Mouse (Mus musculus) stomach, postnatal 0 days (tissue): ENCODE measurements at regions not wholly inside any gene's neighbourhood (a gene's known extent, or its start where the extent isn't known, plus 50 kb on each side); places are given as distances from the start of the nearest gene placed in this dataset.

Experiments used
- CTCF ChIP-seq: IDR thresholded peaks from 2 replicates; pipeline ENCODE4 v1.5.1; 2016; ENCODE audit warnings: antibody characterized with exemption, low read depth, mild to moderate bottlenecking, moderate library complexity
- EP300 ChIP-seq: optimal IDR thresholded peaks from 2 replicates; pipeline ENCODE3; 2016; ENCODE audit warnings: antibody characterized with exemption

DNA sequence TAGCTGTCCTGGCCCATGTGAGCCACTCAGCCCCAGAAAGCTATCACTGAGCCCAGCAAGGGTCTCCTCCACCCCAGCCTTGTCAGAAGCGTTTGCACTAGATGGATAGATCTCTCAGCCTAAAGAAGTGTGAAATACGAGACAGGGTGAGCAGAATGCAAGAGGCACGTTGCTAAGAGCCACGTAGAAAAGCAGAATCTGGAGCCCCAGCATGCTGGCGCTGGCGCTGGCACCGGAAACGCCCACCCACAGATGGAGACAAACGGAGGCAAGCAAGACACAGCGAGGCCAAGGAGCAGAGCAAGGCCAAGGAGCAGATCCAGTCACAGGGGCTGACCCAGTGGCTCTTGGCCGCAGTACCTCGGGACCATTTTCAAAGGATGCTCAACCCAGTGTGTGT, 100.9 kb upstream of the Zfp536 start:
- TF ChIP-seq CTCF, result no peak
- no peak for TF ChIP-seq EP300
